Mouse (Mus musculus) hindbrain, postnatal 0 days (tissue): Measurements from ENCODE around the gene Chst11. TPM values are rescaled to one million over a fixed set of nuclear protein-coding genes. Genes with fewer than 3 reads are reported as not detected.
A peak's percentile ranks its signal among the peaks of the same experiment; 100 is the strongest.

Source experiments
- ATAC-seq: fragments of 200-750 bp; cut with Nextera tagmentation; 2 replicates; pipeline ENCODE4 v1.8.0; 2017; ENCODE audit warnings: mild to moderate bottlenecking, moderate TSS enrichment, moderate library complexity
- DNase-seq: peaks from one replicate; pipeline ENCODE4 v3.0.0-alpha.2; 2015; ENCODE audit warnings: low spot score
- H3K27ac ChIP-seq: fragments of 300-500 bp; sonication (generic); 2 replicates; pipeline ENCODE4 v1.5.1; 2014; ENCODE audit warnings: mild to moderate bottlenecking
- H3K27me3 ChIP-seq: fragments of 300-500 bp; sonication (generic); 2 replicates; pipeline ENCODE4 v1.6.1; 2014; ENCODE audit warnings: low read length, mixed read lengths; ENCODE audit not compliant: insufficient read depth
- H3K36me3 ChIP-seq: fragments of 300-500 bp; sonication (generic); 2 replicates; pipeline ENCODE4 v1.6.1; 2014; ENCODE audit warnings: low read length, mixed read lengths; ENCODE audit not compliant: insufficient read depth
- H3K4me1 ChIP-seq: fragments of 300-500 bp; sonication (generic); 2 replicates; pipeline ENCODE4 v1.6.1; 2014; ENCODE audit warnings: antibody characterized with exemption, low read length, mixed read lengths; ENCODE audit not compliant: insufficient read depth
- H3K4me2 ChIP-seq: fragments of 300-500 bp; sonication (generic); 2 replicates; pipeline ENCODE4 v1.6.1; 2014; ENCODE audit warnings: low read depth, mild to moderate bottlenecking, low read length, moderate library complexity, mixed read lengths
- H3K4me3 ChIP-seq: fragments of 300-500 bp; sonication (generic); 2 replicates; pipeline ENCODE4 v1.5.1; 2014; ENCODE audit warnings: low read length
- H3K9ac ChIP-seq: fragments of 300-500 bp; sonication (generic); replicated peaks from 2 replicates; pipeline ENCODE4 v1.6.1; 2014; ENCODE audit warnings: mild to moderate bottlenecking, low read length, moderate library complexity, mixed read lengths
- H3K9me3 ChIP-seq: fragments of 300-500 bp; sonication (generic); 2 replicates; pipeline ENCODE4 v1.6.1; 2016; ENCODE audit warnings: low read length, mixed read lengths
- CTCF ChIP-seq: IDR thresholded peaks from 2 replicates; pipeline ENCODE4 v1.5.1; 2016; ENCODE audit warnings: antibody characterized with exemption, control low read depth, low read depth
- WGBS: fragments of 180-500 bp; shearing (Covaris S2); extraction: QIAGEN DNeasy Blood & Tissue Kit; methylation state at CpG from one replicate; pipeline ENCODE4 v1.1.7; 2014; 5-methylcytosine and 5-hydroxymethylcytosine counted together
- polyA plus RNA-seq: library from polyadenylated mRNA; unstranded; fragments of >200 nt; fragmentation: Nextera tagmentation; extraction: Ambion mirVana; gene quantifications from 2 replicates; pipeline ENCODE4 v1.2.1, GENCODE M21; 2015
- total RNA-seq: library from RNA; depleted of rRNA; stranded (reverse); fragments of >200 nt; gene quantifications from 2 replicates; pipeline ENCODE4 v1.2.3, GENCODE M21; 2014; rRNA removed

Chst11 gene
- total and polyA plus RNA-seq, 2 experiments from 2014 or later = 2.9 to 22.3 TPM

GRCm38 (mm10) chr10:83228626-83229025, 243.3 kb downstream of the Chst11 start:
- Histone ChIP-seq H3K36me3 (0 out of 2 replicates have a peak, but pooled peaks cover 4% of the 10 kb centered on the region), H3K4me2 (no peak overlapping the region), H3K27me3 (no peaks in the 10 kb centered on the region), H3K4me3 (no peak overlapping the region), H3K27ac (no peak overlapping the region), H3K9ac (no peak overlapping the region), H3K4me1 (no peaks in the 10 kb centered on the region), H3K9me3 (no peaks in the 10 kb centered on the region)
- DNase-seq (no peak), ATAC-seq (no peak)
- no peak for TF ChIP-seq CTCF
- WGBS = 91% methylated on average over 4 of the region's 4 CpGs

- H3K4me2 ChIP-seq = no peak overlapping the region
- 87% methylated on average over 3 of the region's 3 CpGs for WGBS
- H3K9ac ChIP-seq = no peak overlapping the region
- no peak overlapping the region for H3K27ac ChIP-seq
- TF ChIP-seq CTCF = no peak
- no peaks in the 10 kb centered on the region for H3K4me1 ChIP-seq
- DNase-seq (no peak), ATAC-seq (no peak)
- no peak overlapping the region for H3K4me3 ChIP-seq
- 0 out of 2 replicates have a peak, but pooled peaks cover 4% of the 10 kb centered on the region for H3K36me3 ChIP-seq
- no peaks in the 10 kb centered on the region for H3K9me3 ChIP-seq
- H3K27me3 ChIP-seq = no peaks in the 10 kb centered on the region
These were observed 248.7 kb downstream of the Chst11 start for GRCm38 (mm10) chr10:83233967-83234366.

GRCm38 (mm10) chr10:83234391-83234790, 249.1 kb downstream of the Chst11 start:
- WGBS = 44% methylated on average over 4 of the region's 4 CpGs
- Histone ChIP-seq H3K36me3 (0 out of 2 replicates have a peak, but pooled peaks cover 4% of the 10 kb centered on the region), H3K4me2 (no peak overlapping the region), H3K27me3 (no peaks in the 10 kb centered on the region), H3K27ac (no peak overlapping the region), H3K4me3 (no peak overlapping the region), H3K9ac (no peak overlapping the region), H3K4me1 (no peaks in the 10 kb centered on the region), H3K9me3 (no peaks in the 10 kb centered on the region)
- no peak for ATAC-seq
- DNase-seq = no peak
- no peak for TF ChIP-seq CTCF

GRCm38 (mm10) chr10:83242106-83242686, 256.9 kb downstream of the Chst11 start:
- Histone ChIP-seq H3K4me2 (no peak overlapping the region), H3K27ac (no peak overlapping the region), H3K27me3 (no peaks in the 10 kb centered on the region), H3K36me3 (peaks cover 4% of the 10 kb centered on the region; the same call in 1 of the 2 replicates), H3K9ac (no peak overlapping the region), H3K4me3 (no peak overlapping the region), H3K4me1 (no peaks in the 10 kb centered on the region), H3K9me3 (no peaks in the 10 kb centered on the region)
- 20% methylated on average over 11 of the region's 11 CpGs for WGBS
- DNase-seq = peak; percentile 55
- no peak for TF ChIP-seq CTCF
- ATAC-seq = no peak

GRCm38 (mm10) chr10:83244131-83244530, 258.8 kb downstream of the Chst11 start:
- Histone ChIP-seq H3K9me3 (no peaks in the 10 kb centered on the region), H3K4me2 (no peak overlapping the region), H3K4me1 (no peaks in the 10 kb centered on the region), H3K9ac (no peak overlapping the region), H3K27me3 (no peaks in the 10 kb centered on the region), H3K4me3 (no peak overlapping the region), H3K27ac (no peak overlapping the region), H3K36me3 (peaks cover 4% of the 10 kb centered on the region; the same call in 1 of the 2 replicates)
- no peak for ATAC-seq
- 60% methylated on average over 6 of the region's 6 CpGs for WGBS
- no peak for DNase-seq
- no peak for TF ChIP-seq CTCF

Other genes starting within 250 kb of the Chst11 start
- 30.9 and 34.4 TPM in 2 replicates for gene Nfyb, start 221.4 kb upstream of the Chst11 start, total RNA-seq
- 27.3 and 28.1 TPM in 2 replicates for gene Nfyb, start 221.4 kb upstream of the Chst11 start, polyA plus RNA-seq
- gene Txnrd1, start 151.5 kb upstream of the Chst11 start, total RNA-seq = 79.6 and 80.0 TPM in 2 replicates
- 62.3 and 64.8 TPM in 2 replicates for gene Txnrd1, start 151.5 kb upstream of the Chst11 start, polyA plus RNA-seq
- 0.50 and 2.6 TPM in 2 replicates for gene Eid3, start 118.9 kb upstream of the Chst11 start, total RNA-seq
- gene Eid3, start 118.9 kb upstream of the Chst11 start, polyA plus RNA-seq = 0.26 and 0.33 TPM in 2 replicates